Mouse (Mus musculus): ENCODE measurements around the gene Ppm1h. TPM values are rescaled to one million over a fixed set of nuclear protein-coding genes. Genes with fewer than 3 reads are reported as not detected.

The Ppm1h gene
- polyA plus RNA-seq, 1 experiment from 2014 or later = 20.3 TPM

GRCm38 (mm10) chr10:122910798-122911225 lies 232.2 kb downstream of the Ppm1h start:
- no peak for ATAC-seq (ENCODE audit: low FRiP score)
- Histone ChIP-seq H3K27ac (no peak overlapping the region), H3K4me3 (no peak overlapping the region), H3K4me2 (no peak overlapping the region), H3K4me1 (replicated peaks) (peaks cover 28% of the 10 kb centered on the region), H3K9ac (no peak overlapping the region), H3K27me3 (no peaks in the 10 kb centered on the region), H3K9me3 (no peaks in the 10 kb centered on the region), H3K36me3 (no peaks in the 10 kb centered on the region)
- WGBS = 48% methylated on average over 8 of the region's 8 CpGs

- Histone ChIP-seq H3K27me3 (no peaks in the 10 kb centered on the region), H3K4me1 (replicated peaks) (peaks cover 28% of the 10 kb centered on the region), H3K9me3 (no peaks in the 10 kb centered on the region), H3K36me3 (no peaks in the 10 kb centered on the region), H3K4me3 (no peak overlapping the region), H3K27ac (peak overlapping the region; percentile 40), H3K4me2 (no peak overlapping the region), H3K9ac (no peak overlapping the region)
- no peak for ATAC-seq (ENCODE audit: low FRiP score)
- 59% methylated on average over 8 of the region's 8 CpGs for WGBS
Measured at GRCm38 (mm10) chr10:122911668-122912067, 233.1 kb downstream of the Ppm1h start.

DNA sequence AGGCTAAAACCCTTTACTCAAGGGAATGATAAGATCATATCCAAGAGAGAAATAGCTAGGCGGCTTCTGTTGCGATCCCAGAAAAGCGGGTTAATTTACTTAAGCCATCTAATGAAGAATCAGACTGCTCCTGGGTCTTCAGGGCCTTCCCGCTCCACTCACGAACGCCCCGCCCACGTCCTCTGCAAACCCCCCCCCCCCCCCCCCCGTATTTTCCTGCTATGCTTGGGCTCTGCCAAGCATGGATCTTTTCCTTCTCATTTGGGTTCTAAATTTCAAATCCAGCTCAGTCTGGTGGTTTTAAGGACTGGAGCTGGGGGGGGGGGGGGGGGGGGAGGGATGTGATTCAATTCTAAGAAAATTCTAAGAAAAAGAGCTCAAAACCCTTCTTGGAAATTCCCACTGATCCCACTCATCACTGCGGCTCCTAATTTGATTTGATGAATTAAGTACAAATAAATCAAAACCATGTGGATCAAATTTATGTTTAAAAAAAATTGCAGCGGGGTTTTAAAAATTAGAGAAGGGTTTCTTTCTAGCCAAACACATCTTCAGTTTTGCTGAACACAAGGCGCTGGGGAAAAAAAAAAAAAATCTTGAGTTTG lies 233.6 kb downstream of the Ppm1h start:
- no peak for ATAC-seq (ENCODE audit: low FRiP score)
- whole genome bisulfite sequencing = 45% methylated on average over 7 of the region's 12 CpGs
- H3K4me2 ChIP-seq = no peak overlapping the region
- H3K36me3 ChIP-seq = no peaks in the 10 kb centered on the region
- no peak overlapping the region for H3K4me3 ChIP-seq
- no peak overlapping the region for H3K9ac ChIP-seq
- peak overlapping the region; percentile 84 for H3K27ac ChIP-seq
- no peaks in the 10 kb centered on the region for H3K27me3 ChIP-seq
- peaks cover 28% of the 10 kb centered on the region for H3K4me1 ChIP-seq (replicated peaks)
- no peaks in the 10 kb centered on the region for H3K9me3 ChIP-seq

GRCm38 (mm10) chr10:122912701-122913368 lies 234.3 kb downstream of the Ppm1h start:
- Histone ChIP-seq H3K9ac (no peak overlapping the region), H3K4me2 (no peak overlapping the region)
- 18% methylated on average over 19 of the region's 19 CpGs for WGBS

GRCm38 (mm10) chr10:122913393-122913792 lies 234.8 kb downstream of the Ppm1h start:
- WGBS = 52% methylated on average over 11 of the region's 11 CpGs
- H3K4me1 ChIP-seq (replicated peaks) = peaks cover 28% of the 10 kb centered on the region
- no peak for ATAC-seq (ENCODE audit: low FRiP score)
- H3K4me2 ChIP-seq = no peak overlapping the region
- no peak overlapping the region for H3K4me3 ChIP-seq
- H3K36me3 ChIP-seq = no peaks in the 10 kb centered on the region
- no peaks in the 10 kb centered on the region for H3K27me3 ChIP-seq
- peak overlapping the region; percentile 84 for H3K27ac ChIP-seq
- 0 out of 2 replicates have a peak overlapping the region, but pooled peaks have one; percentile 39 for H3K9ac ChIP-seq
- H3K9me3 ChIP-seq = no peaks in the 10 kb centered on the region

More at GRCm38 (mm10) chr10:122912701-122913368, 234.3 kb downstream of the Ppm1h start:
- H3K27me3 ChIP-seq = no peaks in the 10 kb centered on the region
- H3K27ac ChIP-seq = peak overlapping the region; percentile 84
- no peak overlapping the region for H3K4me3 ChIP-seq
- H3K36me3 ChIP-seq = no peaks in the 10 kb centered on the region
- ATAC-seq (ENCODE audit: low FRiP score) = peak; percentile 84
- H3K4me1 ChIP-seq (replicated peaks) = peaks cover 28% of the 10 kb centered on the region
- no peaks in the 10 kb centered on the region for H3K9me3 ChIP-seq

GRCm38 (mm10) chr10:122915905-122916304 lies 237.3 kb downstream of the Ppm1h start:
- no peak overlapping the region for H3K4me2 ChIP-seq
- no peak overlapping the region for H3K27ac ChIP-seq
- no peak overlapping the region for H3K4me3 ChIP-seq
- H3K9ac ChIP-seq = no peak overlapping the region
- H3K36me3 ChIP-seq = no peaks in the 10 kb centered on the region; the same call in 1 of the 2 replicates
- H3K27me3 ChIP-seq = no peaks in the 10 kb centered on the region
- peaks cover 25% of the 10 kb centered on the region for H3K4me1 ChIP-seq (replicated peaks)
- ATAC-seq (ENCODE audit: low FRiP score) = no peak
- 81% methylated on average over 8 of the region's 8 CpGs for WGBS
- H3K9me3 ChIP-seq = no peaks in the 10 kb centered on the region

DNA sequence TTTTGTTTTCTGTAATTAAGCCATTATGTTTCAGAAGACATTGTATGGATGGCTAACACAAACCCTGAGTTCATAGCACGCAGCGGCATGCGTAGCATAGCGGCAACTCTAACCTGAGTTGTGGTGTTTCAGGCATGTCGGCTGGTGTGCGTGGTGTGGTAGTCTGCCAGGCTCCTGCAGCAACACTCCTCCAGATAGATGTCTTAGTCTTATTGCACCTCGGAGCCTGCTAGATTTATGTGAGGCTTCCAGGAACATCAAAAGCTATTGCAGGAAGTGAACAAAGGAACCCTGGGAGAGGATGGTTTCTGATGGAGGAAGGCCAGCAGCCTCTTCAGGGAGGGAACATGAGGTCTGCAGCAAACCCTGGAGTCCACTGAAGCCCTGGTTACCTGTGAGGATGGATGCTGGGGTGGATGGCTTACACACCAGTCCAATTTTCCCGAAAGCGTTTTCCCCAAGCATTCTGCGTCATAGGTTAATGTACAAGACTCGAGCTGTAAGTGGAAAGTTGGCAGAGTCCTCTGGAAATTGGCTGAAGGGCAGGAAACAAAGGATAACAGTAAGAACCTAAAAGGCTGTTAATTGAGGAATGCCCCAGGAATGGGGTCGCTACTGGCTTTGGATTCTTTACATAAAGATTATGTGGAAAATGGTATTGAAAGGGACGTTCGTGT lies 239.2 kb downstream of the Ppm1h start:
- ATAC-seq (ENCODE audit: low FRiP score) = no peak
- no peaks in the 10 kb centered on the region for H3K27me3 ChIP-seq
- H3K4me2 ChIP-seq = no peak overlapping the region
- no peak overlapping the region for H3K27ac ChIP-seq
- H3K36me3 ChIP-seq = no peaks in the 10 kb centered on the region; the same call in 1 of the 2 replicates
- no peak overlapping the region for H3K9ac ChIP-seq
- peaks cover 8% of the 10 kb centered on the region for H3K4me1 ChIP-seq (replicated peaks)
- no peak overlapping the region for H3K4me3 ChIP-seq
- H3K9me3 ChIP-seq = no peaks in the 10 kb centered on the region
- 93% methylated on average over 14 of the region's 14 CpGs for WGBS

- H3K4me1 ChIP-seq (replicated peaks) = peaks cover 3% of the 10 kb centered on the region
- H3K4me2 ChIP-seq = no peak overlapping the region
- no peak overlapping the region for H3K4me3 ChIP-seq
- no peaks in the 10 kb centered on the region for H3K27me3 ChIP-seq
- WGBS = 96% methylated on average over 9 of the region's 9 CpGs
- no peaks in the 10 kb centered on the region; the same call in 1 of the 2 replicates for H3K36me3 ChIP-seq
- ATAC-seq (ENCODE audit: low FRiP score) = no peak
- no peak overlapping the region for H3K27ac ChIP-seq
- no peaks in the 10 kb centered on the region for H3K9me3 ChIP-seq
- no peak overlapping the region for H3K9ac ChIP-seq
Measured at GRCm38 (mm10) chr10:122918325-122918694, 239.7 kb downstream of the Ppm1h start.

- Histone ChIP-seq H3K27me3 (no peaks in the 10 kb centered on the region), H3K9me3 (no peaks in the 10 kb centered on the region), H3K27ac (no peak overlapping the region), H3K36me3 (no peaks in the 10 kb centered on the region; the same call in 1 of the 2 replicates), H3K4me1 (replicated peaks) (no peaks in the 10 kb centered on the region), H3K9ac (no peak overlapping the region), H3K4me3 (no peak overlapping the region), H3K4me2 (no peak overlapping the region)
- ATAC-seq (ENCODE audit: low FRiP score) = no peak
- WGBS = 91% methylated on average over 5 of the region's 5 CpGs
Measured at GRCm38 (mm10) chr10:122918754-122919153, 240.2 kb downstream of the Ppm1h start.

- Histone ChIP-seq H3K27ac (no peak overlapping the region; the same call in 1 of the 2 replicates), H3K9me3 (no peaks in the 10 kb centered on the region), H3K9ac (no peak overlapping the region), H3K4me2 (no peak overlapping the region), H3K4me3 (no peak overlapping the region), H3K36me3 (no peaks in the 10 kb centered on the region; the same call in 1 of the 2 replicates), H3K27me3 (no peaks in the 10 kb centered on the region), H3K4me1 (replicated peaks) (no peaks in the 10 kb centered on the region)
- no peak for ATAC-seq (ENCODE audit: low FRiP score)
- 75% methylated on average over 2 of the region's 2 CpGs for WGBS
Measured at GRCm38 (mm10) chr10:122919416-122919815, 240.9 kb downstream of the Ppm1h start.

DNA sequence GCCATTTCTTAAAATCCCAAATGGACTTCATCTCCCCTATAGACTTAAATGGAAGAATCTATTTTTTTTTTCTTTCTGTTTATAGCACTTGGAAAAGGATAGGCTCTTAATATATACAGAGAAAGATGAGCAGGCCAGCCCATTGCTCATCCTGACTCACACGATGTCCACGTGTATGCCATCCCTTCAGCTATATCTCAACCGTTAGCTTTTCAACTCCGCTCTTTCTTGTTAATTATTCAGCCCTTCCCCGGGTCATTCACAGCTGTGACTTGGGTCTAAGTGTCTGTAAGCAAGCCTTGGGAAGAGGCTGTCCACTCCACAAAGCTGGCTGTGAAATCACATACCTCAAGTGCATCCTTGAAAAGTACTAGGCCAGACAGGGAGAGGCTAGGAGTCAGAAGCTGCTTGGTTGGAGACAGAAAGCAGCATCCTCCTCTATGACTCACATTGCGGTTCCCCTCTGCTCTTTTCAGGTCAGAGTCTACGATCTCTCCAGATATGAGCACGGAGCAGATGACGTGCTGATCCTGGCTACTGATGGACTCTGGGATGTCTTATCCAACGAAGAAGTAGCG lies 241.7 kb downstream of the Ppm1h start:
- Histone ChIP-seq H3K4me1 (replicated peaks) (no peaks in the 10 kb centered on the region), H3K4me2 (no peak overlapping the region), H3K27me3 (no peaks in the 10 kb centered on the region), H3K9me3 (no peaks in the 10 kb centered on the region), H3K27ac (no peak overlapping the region), H3K36me3 (no peaks in the 10 kb centered on the region; the same call in 1 of the 2 replicates), H3K9ac (no peak overlapping the region), H3K4me3 (no peak overlapping the region)
- no peak for ATAC-seq (ENCODE audit: low FRiP score)
- 96% methylated on average over 11 of the region's 11 CpGs for WGBS

GRCm38 (mm10) chr10:122922226-122922625 lies 243.7 kb downstream of the Ppm1h start:
- no peak overlapping the region for H3K27ac ChIP-seq
- no peak overlapping the region for H3K4me2 ChIP-seq
- H3K9me3 ChIP-seq = no peaks in the 10 kb centered on the region
- H3K36me3 ChIP-seq = no peaks in the 10 kb centered on the region; the same call in 1 of the 2 replicates
- WGBS = 47% methylated on average over 7 of the region's 7 CpGs
- H3K27me3 ChIP-seq = no peaks in the 10 kb centered on the region
- no peak overlapping the region for H3K9ac ChIP-seq
- H3K4me1 ChIP-seq (replicated peaks) = no peaks in the 10 kb centered on the region
- no peak overlapping the region for H3K4me3 ChIP-seq
- 0 out of 2 replicates have a peak, but pooled peaks have one; percentile 28 for ATAC-seq (ENCODE audit: low FRiP score)
